9 mouse cellular contexts compared by ENCODE assay signal in the genomic region with DNA sequence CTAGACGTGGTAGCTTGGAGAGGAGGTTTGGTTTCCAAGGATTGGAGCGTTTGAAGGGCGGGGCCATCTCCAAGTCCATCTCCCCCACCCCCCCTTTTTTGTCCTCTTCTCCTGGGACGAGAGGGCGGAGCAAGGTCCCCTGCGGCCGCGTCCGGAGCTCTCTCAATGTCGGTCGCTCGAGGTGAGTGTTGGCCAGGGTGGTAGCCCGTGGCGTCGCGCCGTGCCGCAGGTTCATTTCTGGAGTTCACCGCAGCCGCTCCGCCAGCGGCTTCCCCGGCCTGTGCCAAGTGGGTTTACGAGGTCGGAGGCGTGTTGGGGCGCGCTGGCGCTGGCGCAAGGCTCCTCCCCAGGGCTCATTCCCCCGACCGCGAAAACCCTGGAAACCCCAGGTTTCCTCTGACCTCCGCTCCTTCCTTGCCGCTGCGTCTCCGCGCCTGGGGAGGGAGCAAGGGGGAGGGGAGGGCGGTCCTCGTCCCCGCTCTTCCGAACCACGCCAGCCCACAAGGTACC. TPM values are rescaled to one million over a fixed set of nuclear protein-coding genes. Genes with fewer than 3 reads are reported as not detected.
A peak's percentile ranks its signal among the peaks of the same experiment; 100 is the strongest.
DNase-seq lines count a peak whose midpoint lies in the region; ATAC-seq and TF ChIP-seq lines count a peak whose summit lies in the region.
"Had no signal": no experiment of that assay in that cellular context is flagged by ENCODE, and none has a peak within 500 bp of the region (broad histone marks: within the 10 kb centered on the region; RNA-seq: fewer than 3 reads in every experiment).

A gene (plus strand): TSS at position 128 of the 510 bp plus-strand sequence.

- H3ac ChIP-seq in myocyte (ENCODE audit: control insufficient read depth, insufficient read length), result no peak within 1 kb of the TSS

- H3K4me1 ChIP-seq in hindbrain, postnatal 0 days (ENCODE audit: insufficient read depth, low read length), result no peaks in the 10 kb centered on the region
- H3K4me1 ChIP-seq in limb, embryonic 12.5 days (replicated peaks), result peaks cover 8% of the 10 kb centered on the region; the same call in 1 of the 2 replicates

- H3K27ac ChIP-seq in hindbrain, postnatal 0 days, result peak within 1 kb of the TSS; percentile 82
- peak within 1 kb of the TSS; percentile 97 for H3K27ac ChIP-seq in limb, embryonic 12.5 days

- H3K4me3 ChIP-seq in hindbrain, postnatal 0 days (ENCODE audit: low read length), result peak within 1 kb of the TSS; percentile 79
- H3K4me3 ChIP-seq in limb, embryonic 12.5 days (replicated peaks), result peak within 1 kb of the TSS; percentile 67
- H3K4me3 ChIP-seq in myocyte, result peak within 1 kb of the TSS; percentile 96

- no peaks in the 10 kb centered on the region for H3K27me3 ChIP-seq in hindbrain, postnatal 0 days (ENCODE audit: insufficient read depth, low read length)
- no peaks in the 10 kb centered on the region for H3K27me3 ChIP-seq in limb, embryonic 12.5 days
- no peaks in the 10 kb centered on the region for H3K27me3 ChIP-seq in myocyte (ENCODE audit: control insufficient read depth, insufficient read depth, insufficient read length)
- H3K27me3 ChIP-seq: CH12.LX had no signal

- peak; percentile 16 for ATAC-seq in hindbrain, postnatal 0 days
- ATAC-seq in limb, embryonic 12.5 days (ENCODE audit: insufficient number of reproducible peaks, insufficient read depth, low FRiP score, low TSS enrichment, low read depth), result peak; percentile 61

- 3% methylated on average over 43 of the region's 43 CpGs for WGBS in hindbrain, postnatal 0 days
- under 1% methylated on average over 39 of the region's 43 CpGs for WGBS in limb, embryonic 12.5 days

- H3K9me3 ChIP-seq in hindbrain, postnatal 0 days (ENCODE audit: low read length), result no peaks in the 10 kb centered on the region
- no peaks in the 10 kb centered on the region for H3K9me3 ChIP-seq in limb, embryonic 12.5 days

- peak within 1 kb of the TSS; percentile 76 for H3K4me2 ChIP-seq in hindbrain, postnatal 0 days (ENCODE audit: low read depth, low read length)
- peak within 1 kb of the TSS; percentile 78 for H3K4me2 ChIP-seq in limb, embryonic 12.5 days
- peak within 1 kb of the TSS; percentile 98 for H3K4me2 ChIP-seq in myocyte (ENCODE audit: low read depth)

- TF ChIP-seq CTCF in hindbrain, postnatal 0 days (IDR thresholded peaks at IDR 0.05; ENCODE audit: low read depth), result no peak

- H3K79me2 ChIP-seq in myocyte (ENCODE audit: control insufficient read depth, insufficient read depth), result peaks cover 7% of the 10 kb centered on the region

- no peaks in the 10 kb centered on the region for H3K36me3 ChIP-seq in hindbrain, postnatal 0 days (ENCODE audit: insufficient read depth, low read length)
- H3K36me3 ChIP-seq in limb, embryonic 12.5 days, result no peaks in the 10 kb centered on the region
- no peaks in the 10 kb centered on the region for H3K36me3 ChIP-seq in myocyte (ENCODE audit: control insufficient read depth, insufficient read depth)

- peak; percentile 42 for TF ChIP-seq POLR2A in myocyte (IDR thresholded peaks at IDR 0.05; ENCODE audit: insufficient read length, low read depth)

- peak; percentile 97 for DNase-seq in heart, adult 11 months
- DNase-seq in heart, adult 9 months (ENCODE audit: low spot score in 2 of 2), result no peak
- DNase-seq in brain, adult 2 months (ENCODE audit: low read depth, low spot score), result peak; percentile 29
- peak; percentile 47 for DNase-seq in gastrocnemius, adult 18-20 months (ENCODE audit: low spot score)
- peak; percentile 70 for DNase-seq in hindbrain, postnatal 0 days (ENCODE audit: low spot score)
- no peak for DNase-seq in thymus, postnatal 14 days

- peak within 1 kb of the TSS; percentile 85 for H3K9ac ChIP-seq in hindbrain, postnatal 0 days (replicated peaks; ENCODE audit: low read length)
- H3K9ac ChIP-seq in limb, embryonic 12.5 days (replicated peaks), result peak within 1 kb of the TSS; percentile 92

TF ChIP-seq in myocyte, 11 proteins besides CTCF, POLR2A, EP300 and RAD21:
- TF ChIP-seq MYOG (IDR thresholded peaks at IDR 0.05; ENCODE audit: control insufficient read depth in 1 of 3, insufficient read depth in 1 of 3, insufficient read length in 2 of 3, low read depth in 2 of 3) (peak in 1 of 3 experiments; percentile 12), CEBPB (IDR thresholded peaks at IDR 0.05; ENCODE audit: insufficient read depth, poor library complexity, severe bottlenecking) (no peak)
TF ChIP-seq in myocyte: peak in this region for 1.

RNA-seq across cellular contexts. Expression of the gene that starts here (rescaled TPM):
- 10 to 100 TPM; 20.8 to 24.5 TPM for total RNA-seq in gastrocnemius, adult 18-20 months (2021)
- total RNA-seq in hindbrain, postnatal 0 days (2014; rRNA removed), result 39.4 and 76.7 TPM in 2 replicates
- 5.5 and 6.5 TPM in 2 replicates for polyA plus RNA-seq in hindbrain, postnatal 0 days (2015; fragmentation: Nextera tagmentation; extraction: Ambion mirVana)
- polyA plus RNA-seq in limb, embryonic 12.5 days (2016; fragmentation: Nextera tagmentation; extraction: Ambion mirVana), result 7.0 and 8.4 TPM in 2 replicates
- 3.1 TPM for polyA plus RNA-seq in myocyte (2012; fragmentation: generic; extraction: Trizol)
- total RNA-seq: CH12.LX had no signal

Comparison
In these comparisons a context has a peak if more than half of its experiments do, and no peak if none do; other contexts are left out.
1. DNase-seq: peak in heart, adult 11 months (single experiment), brain, adult 2 months (single experiment), gastrocnemius, adult 18-20 months (single experiment) and hindbrain, postnatal 0 days (single experiment); none in heart, adult 9 months (0 of 2) and thymus, postnatal 14 days (single experiment).
2. Peak in every context shown above with its lines, with median percentiles within 50 percentile points of each other: H3K4me2 ChIP-seq and H3K4me3 ChIP-seq.